11 mouse cellular contexts compared by ENCODE assay signal in the genomic region with DNA sequence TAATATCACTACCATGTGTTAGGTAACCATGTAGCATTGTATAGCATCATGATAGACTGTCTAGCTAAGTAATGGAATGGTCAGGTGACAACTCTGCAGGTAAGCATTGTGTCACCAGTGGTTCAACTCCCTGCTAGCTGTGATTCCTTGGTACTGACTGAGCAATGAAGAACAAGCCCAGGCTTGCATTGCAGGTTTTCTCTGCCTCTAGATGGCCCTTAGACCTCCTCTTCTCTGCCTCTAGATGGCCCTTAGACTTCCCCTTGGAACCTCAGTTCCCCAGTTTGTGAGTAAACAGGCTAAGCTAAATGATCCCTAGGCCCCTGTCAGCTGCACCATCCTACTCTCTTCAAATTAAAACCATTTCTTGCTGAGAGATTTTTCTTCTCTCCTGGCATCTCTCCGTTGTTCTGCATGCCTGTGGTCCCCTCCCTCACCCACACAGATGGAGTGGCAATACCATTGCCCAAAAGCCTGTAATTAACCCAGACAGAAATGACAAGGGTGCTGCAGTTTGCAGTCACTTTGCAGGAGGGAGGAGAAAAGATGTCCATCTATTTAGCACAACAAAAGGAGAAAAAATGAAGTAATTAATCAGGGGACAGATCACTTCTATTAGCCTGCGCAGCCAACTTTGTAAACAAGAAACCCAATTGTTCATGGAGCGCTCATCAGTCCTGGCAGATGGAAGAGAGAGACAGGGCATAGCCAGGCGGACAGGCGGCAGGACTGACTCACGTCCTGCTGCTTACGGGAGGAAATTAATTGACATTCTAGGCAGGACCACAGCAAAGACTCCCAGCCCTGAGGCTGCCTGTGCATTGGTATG.
DNase-seq lines count a peak whose midpoint lies in the region; ATAC-seq and TF ChIP-seq lines count a peak whose summit lies in the region.
"Had no signal": no experiment of that assay in that cellular context is flagged by ENCODE, and none has a peak within 500 bp of the region (broad histone marks: within the 10 kb centered on the region; RNA-seq: fewer than 3 reads in every experiment).

No protein-coding gene starts in this region.

- 17% methylated on average over 7 of the region's 7 CpGs for WGBS in hindbrain, embryonic 12.5 days
- WGBS in midbrain, embryonic 15.5 days: 27% methylated on average over 7 of the region's 7 CpGs

- H3K36me3 ChIP-seq in CH12.LX (replicated peaks in 1 of 2; ENCODE audit: control insufficient read depth in 1 of 2, insufficient read depth in 1 of 2, low read length in 1 of 2): no peaks in the 10 kb centered on the region
- 0 out of 2 replicates have a peak, but pooled peaks cover 6% of the 10 kb centered on the region for H3K36me3 ChIP-seq in hindbrain, embryonic 12.5 days
- H3K36me3 ChIP-seq in midbrain, embryonic 15.5 days (replicated peaks): no peaks in the 10 kb centered on the region
- H3K36me3 ChIP-seq: intestine, embryonic 15.5 days had no signal

- dilution Hi-C loops in CH12.LX (cut with MboI; ENCODE audit: extremely low pct_ligation_motif_present, extremely low pct_unique_long_range_greater_than_20kb, low sequenced_read_pairs): no loop called here

- H3K4me3 ChIP-seq in CH12.LX (replicated peaks in 1 of 3; ENCODE audit: low read depth in 2 of 3, low read length in 2 of 3, poor library complexity in 1 of 3): no peak overlapping the region
- no peak overlapping the region for H3K4me3 ChIP-seq in hindbrain, embryonic 12.5 days
- no peak overlapping the region for H3K4me3 ChIP-seq in midbrain, embryonic 15.5 days
- H3K4me3 ChIP-seq: embryonic facial prominence, embryonic 15.5 days; intestine, embryonic 15.5 days; limb, embryonic 13.5 days had no signal

- H3K4me1 ChIP-seq in CH12.LX (ENCODE audit: control insufficient read depth in 1 of 2, insufficient read depth in 2 of 2): peaks cover 4 to 22% of the 10 kb centered on the region in 2 experiments
- peaks cover 21% of the 10 kb centered on the region for H3K4me1 ChIP-seq in hindbrain, embryonic 12.5 days
- peaks cover 7% of the 10 kb centered on the region; the same call in 1 of the 2 replicates for H3K4me1 ChIP-seq in midbrain, embryonic 15.5 days

- no peak; the same call in none of the 2 replicates for TF ChIP-seq RAD21 in CH12.LX (IDR thresholded peaks at IDR 0.05; ENCODE audit: low read depth, low read length)

- H3K9me3 ChIP-seq in CH12.LX (replicated peaks; ENCODE audit: low read length): no peaks in the 10 kb centered on the region
- no peaks in the 10 kb centered on the region for H3K9me3 ChIP-seq in hindbrain, embryonic 12.5 days (replicated peaks)
- H3K9me3 ChIP-seq in midbrain, embryonic 15.5 days: no peaks in the 10 kb centered on the region
- H3K9me3 ChIP-seq: embryonic facial prominence, embryonic 15.5 days; intestine, embryonic 15.5 days; limb, embryonic 13.5 days had no signal

- TF ChIP-seq POLR2A in CH12.LX (IDR thresholded peaks at IDR 0.05; ENCODE audit: low read depth, low read length): no peak

- ATAC-seq in hindbrain, embryonic 12.5 days (ENCODE audit: low FRiP score): peak; percentile 89
- peak; percentile 54 for ATAC-seq in midbrain, embryonic 15.5 days (replicated peaks)
- ATAC-seq: intestine, embryonic 15.5 days had no signal

- no peak for TF ChIP-seq EP300 in CH12.LX (IDR thresholded peaks at IDR 0.05; ENCODE audit: low read length)

- no peak overlapping the region for H3K27ac ChIP-seq in CH12.LX (ENCODE audit: insufficient read depth, low read depth)
- peak overlapping the region; percentile 58 for H3K27ac ChIP-seq in hindbrain, embryonic 12.5 days
- H3K27ac ChIP-seq in midbrain, embryonic 15.5 days: no peak overlapping the region
- H3K27ac ChIP-seq: embryonic facial prominence, embryonic 15.5 days; intestine, embryonic 15.5 days; limb, embryonic 13.5 days had no signal

- DNase-seq in CH12.LX (ENCODE audit: extremely low read depth) (no peak), ZHBTc4 (ENCODE audit: low read depth, low spot score) (peak; percentile 15)
- DNase-seq in heart, adult 11 months: no peak
- DNase-seq in kidney, postnatal 10 days: no peak
- no peak for DNase-seq in lung, adult 18-20 months
- no peak for DNase-seq in urinary bladder, postnatal 36 days (ENCODE audit: low spot score in 2 of 2)

- no peak overlapping the region for H3K4me2 ChIP-seq in CH12.LX (ENCODE audit: insufficient read depth, low read depth, poor library complexity, severe bottlenecking)
- no peak overlapping the region for H3K4me2 ChIP-seq in hindbrain, embryonic 12.5 days (replicated peaks)
- H3K4me2 ChIP-seq in midbrain, embryonic 15.5 days: no peak overlapping the region
- H3K4me2 ChIP-seq: embryonic facial prominence, embryonic 15.5 days; intestine, embryonic 15.5 days; limb, embryonic 13.5 days had no signal

- no peaks in the 10 kb centered on the region for H3K79me2 ChIP-seq in CH12.LX (replicated peaks; ENCODE audit: control insufficient read depth, extremely low read depth, insufficient read depth, poor library complexity, severe bottlenecking)

- in situ Hi-C loops in CH12.LX (cut with MboI; ENCODE audit: low pct_ligation_motif_present, low pct_unique_long_range_greater_than_20kb, low sequenced_read_pairs): no loop called here

- H3K27me3 ChIP-seq in CH12.LX (replicated peaks): no peaks in the 10 kb centered on the region
- no peaks in the 10 kb centered on the region; the same call in 1 of the 2 replicates for H3K27me3 ChIP-seq in hindbrain, embryonic 12.5 days
- no peaks in the 10 kb centered on the region for H3K27me3 ChIP-seq in midbrain, embryonic 15.5 days (replicated peaks)
- H3K27me3 ChIP-seq: embryonic facial prominence, embryonic 15.5 days; intestine, embryonic 15.5 days; limb, embryonic 13.5 days had no signal

- no peak overlapping the region for H3K9ac ChIP-seq in CH12.LX (ENCODE audit: insufficient read depth, low read depth)
- no peak overlapping the region for H3K9ac ChIP-seq in hindbrain, embryonic 12.5 days
- no peak overlapping the region for H3K9ac ChIP-seq in midbrain, embryonic 15.5 days
- H3K9ac ChIP-seq: embryonic facial prominence, embryonic 15.5 days; intestine, embryonic 15.5 days; limb, embryonic 13.5 days had no signal

- peak in 1 of 2 experiments; percentile 46; a peak in 2 of 4 replicates for TF ChIP-seq CTCF in CH12.LX (conservative IDR thresholded peaks at IDR 0.05 in 1 of 2, IDR thresholded peaks at IDR 0.05 in 1 of 2; ENCODE audit: low read depth in 2 of 2, low read length in 2 of 2)

TF ChIP-seq in CH12.LX, 34 proteins besides CTCF, POLR2A, EP300 and RAD21:
- TF ChIP-seq MYC (IDR thresholded peaks at IDR 0.05; ENCODE audit: low read depth, low read length): no peak
- TF ChIP-seq ZMIZ1 (IDR thresholded peaks at IDR 0.05; ENCODE audit: low read depth, low read length): no peak
- TF ChIP-seq MAX (IDR thresholded peaks at IDR 0.05; ENCODE audit: low read length): no peak
- TF ChIP-seq NRF1 (IDR thresholded peaks at IDR 0.05; ENCODE audit: low read depth, low read length): no peak
- TF ChIP-seq SMC3 (IDR thresholded peaks at IDR 0.05; ENCODE audit: low read depth, low read length): no peak; the same call in 1 of the 2 replicates
- TF ChIP-seq MEF2A (IDR thresholded peaks at IDR 0.05; ENCODE audit: borderline replicate concordance, low read depth, low read length): no peak
- TF ChIP-seq ZC3H11A (IDR thresholded peaks at IDR 0.05; ENCODE audit: low read depth, low read length): no peak
- TF ChIP-seq MXI1 (IDR thresholded peaks at IDR 0.05; ENCODE audit: low read depth, low read length): no peak
- TF ChIP-seq TBP (conservative IDR thresholded peaks at IDR 0.05; ENCODE audit: low read depth, low read length): no peak
- no peak for TF ChIP-seq JUN (IDR thresholded peaks at IDR 0.05; ENCODE audit: insufficient read depth, low read depth, low read length)
- TF ChIP-seq IRF4 (IDR thresholded peaks at IDR 0.05; ENCODE audit: low read depth, low read length): peak; percentile 49; the same call in 1 of the 2 replicates
- no peak for TF ChIP-seq ETS1 (conservative IDR thresholded peaks at IDR 0.05; ENCODE audit: low read depth, low read length)
- TF ChIP-seq POLR2AphosphoS2 (IDR thresholded peaks at IDR 0.05; ENCODE audit: low read depth, low read length): no peak
- 0 out of 2 replicates have a peak, but pooled peaks have one; percentile 5 for TF ChIP-seq USF1 (IDR thresholded peaks at IDR 0.05; ENCODE audit: low read depth, low read length)
- no peak for TF ChIP-seq TCF12 (IDR thresholded peaks at IDR 0.05; ENCODE audit: low read depth, low read length)
- TF ChIP-seq USF2 (conservative IDR thresholded peaks at IDR 0.05; ENCODE audit: low read depth, low read length): no peak
- TF ChIP-seq BHLHE40 (IDR thresholded peaks at IDR 0.05; ENCODE audit: low read depth, low read length): 0 out of 2 replicates have a peak, but pooled peaks have one; percentile 25
- TF ChIP-seq MAZ (IDR thresholded peaks at IDR 0.05; ENCODE audit: low read depth, low read length): no peak
- TF ChIP-seq KAT2A (IDR thresholded peaks at IDR 0.05; ENCODE audit: insufficient replicate concordance, low read length): no peak
- TF ChIP-seq ZKSCAN1 (IDR thresholded peaks at IDR 0.05; ENCODE audit: borderline replicate concordance, low read depth, low read length): no peak
- no peak for TF ChIP-seq SIN3A (IDR thresholded peaks at IDR 0.05; ENCODE audit: low read length)
- TF ChIP-seq E2F4 (IDR thresholded peaks at IDR 0.05; ENCODE audit: insufficient replicate concordance, low read depth, low read length): no peak
- no peak for TF ChIP-seq RCOR1 (conservative IDR thresholded peaks at IDR 0.05; ENCODE audit: low read depth, low read length)
- TF ChIP-seq GABPA (IDR thresholded peaks at IDR 0.05; ENCODE audit: insufficient replicate concordance, low read depth, low read length): no peak
- TF ChIP-seq CHD1 (IDR thresholded peaks at IDR 0.05; ENCODE audit: low read depth, low read length): peak; percentile 97
- no peak for TF ChIP-seq MAFK (IDR thresholded peaks at IDR 0.05; ENCODE audit: insufficient replicate concordance, low read length)
- TF ChIP-seq ELF1 (IDR thresholded peaks at IDR 0.05; ENCODE audit: low read depth, low read length): no peak
- TF ChIP-seq ZNF384 (IDR thresholded peaks at IDR 0.05; ENCODE audit: low read depth, low read length): no peak
- no peak for TF ChIP-seq JUND (conservative IDR thresholded peaks at IDR 0.05; ENCODE audit: low read depth, low read length)
- TF ChIP-seq CHD2 (IDR thresholded peaks at IDR 0.05; ENCODE audit: low read length): no peak
